Mouse (Mus musculus) neural tube, embryonic 14.5 days (tissue): ENCODE results near the gene Kcnt1. TPM values are rescaled to one million over a fixed set of nuclear protein-coding genes. Genes with fewer than 3 reads are reported as not detected.

ENCODE experiments used
- ATAC-seq: fragments of 200-750 bp; cut with Nextera tagmentation; 2 replicates; pipeline ENCODE4 v1.8.0; 2017; ENCODE audit warnings: low read depth, mild to moderate bottlenecking, moderate TSS enrichment, moderate library complexity
- H3K27ac ChIP-seq: fragments of 300-500 bp; sonication (generic); 2 replicates; pipeline ENCODE4 v1.5.1; 2014; ENCODE audit warnings: low read depth, mild to moderate bottlenecking, control low read depth, low read length, moderate library complexity, mixed read lengths
- H3K27me3 ChIP-seq: fragments of 300-500 bp; sonication (generic); 2 replicates; pipeline ENCODE4 v1.6.1; 2014; ENCODE audit warnings: low read length; ENCODE audit not compliant: control insufficient read depth, insufficient read depth
- H3K36me3 ChIP-seq: fragments of 300-500 bp; sonication (generic); 2 replicates; pipeline ENCODE4 v1.6.1; 2014; ENCODE audit warnings: low read length, mixed read lengths; ENCODE audit not compliant: control insufficient read depth, insufficient read depth
- H3K4me1 ChIP-seq: fragments of 300-500 bp; sonication (generic); 2 replicates; pipeline ENCODE4 v1.6.1; 2014; ENCODE audit warnings: low read length; ENCODE audit not compliant: control insufficient read depth, insufficient read depth
- H3K4me2 ChIP-seq: fragments of 300-500 bp; sonication (generic); 2 replicates; pipeline ENCODE4 v1.6.1; 2014; ENCODE audit warnings: mild to moderate bottlenecking, low read depth, low read length, control low read depth
- H3K4me3 ChIP-seq: fragments of 300-500 bp; sonication (generic); 2 replicates; pipeline ENCODE4 v1.5.1; 2014; ENCODE audit warnings: low read depth, low read length, control low read depth, mixed read lengths
- H3K9ac ChIP-seq: fragments of 300-500 bp; sonication (generic); replicated peaks from 2 replicates; pipeline ENCODE4 v1.6.1; 2014; ENCODE audit warnings: low read depth, mild to moderate bottlenecking, control low read depth, low read length, mixed read lengths
- H3K9me3 ChIP-seq: fragments of 300-500 bp; sonication (generic); 2 replicates; pipeline ENCODE4 v1.6.1; 2016; ENCODE audit warnings: low read length; ENCODE audit not compliant: control insufficient read depth
- WGBS: fragments of 180-500 bp; shearing (Covaris S2); extraction: QIAGEN DNeasy Blood & Tissue Kit; methylation state at CpG from one replicate; pipeline ENCODE4 v1.1.7; 2014; 5-methylcytosine and 5-hydroxymethylcytosine counted together
- polyA plus RNA-seq: library from polyadenylated mRNA; unstranded; fragments of >200 nt; fragmentation: Nextera tagmentation; extraction: Ambion mirVana; gene quantifications from 2 replicates; pipeline ENCODE4 v1.2.1, GENCODE M21; 2014

Kcnt1 gene
- polyA plus RNA-seq, 1 experiment from 2014 or later, result 22.9 TPM

DNA sequence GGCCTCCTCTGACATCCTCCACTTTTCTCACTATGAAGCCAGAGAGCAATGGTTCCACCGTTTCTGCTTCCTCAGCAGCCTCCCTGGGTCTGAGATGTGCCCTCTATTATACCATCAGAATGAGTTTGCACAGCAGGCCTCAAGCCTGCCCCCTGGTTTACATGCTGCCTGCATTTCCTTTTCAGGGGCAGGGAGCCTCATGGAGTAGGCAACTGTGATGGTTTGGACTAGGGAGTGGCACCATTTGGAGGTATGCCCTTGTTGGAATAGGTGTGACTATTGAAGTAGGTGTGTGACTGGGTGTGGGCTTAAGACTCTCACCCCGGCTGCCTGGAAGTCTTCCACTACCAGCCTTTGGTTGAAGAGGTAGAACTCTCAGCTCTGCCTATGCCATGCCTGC, 60.3 kb downstream of the Kcnt1 start:
- Histone ChIP-seq H3K9me3 (no peaks in the 10 kb centered on the region), H3K4me3 (no peak overlapping the region), H3K9ac (no peak overlapping the region), H3K36me3 (peaks cover 8% of the 10 kb centered on the region), H3K27me3 (no peaks in the 10 kb centered on the region), H3K27ac (no peak overlapping the region), H3K4me2 (no peak overlapping the region), H3K4me1 (no peaks in the 10 kb centered on the region)
- no peak for ATAC-seq
- 84% methylated on average over 2 of the region's 2 CpGs for WGBS

DNA sequence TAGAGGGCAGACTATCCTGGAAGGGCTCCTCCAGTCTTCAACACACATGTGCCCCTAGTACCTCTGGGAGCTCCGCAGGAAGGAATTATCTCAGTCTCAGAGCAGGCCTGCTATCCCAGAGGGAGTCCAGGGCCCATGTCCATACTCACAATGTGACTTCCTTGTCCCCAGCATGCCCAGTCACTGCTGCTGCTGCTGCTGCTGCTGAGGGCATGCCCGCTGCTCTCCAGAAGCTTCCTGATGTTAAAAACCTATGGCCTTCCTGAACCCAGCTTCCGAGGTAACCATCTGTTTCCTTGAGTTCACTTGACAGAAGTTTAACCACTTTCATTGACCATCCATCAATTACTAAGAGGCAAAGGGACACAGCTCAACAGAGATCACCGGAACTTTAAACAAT, 61.4 kb downstream of the Kcnt1 start:
- Histone ChIP-seq H3K27ac (no peak overlapping the region), H3K4me2 (no peak overlapping the region), H3K36me3 (peaks cover 15% of the 10 kb centered on the region), H3K9ac (no peak overlapping the region), H3K9me3 (no peaks in the 10 kb centered on the region), H3K4me1 (no peaks in the 10 kb centered on the region), H3K4me3 (no peak overlapping the region), H3K27me3 (no peaks in the 10 kb centered on the region)
- 92% methylated on average over 4 of the region's 4 CpGs for WGBS
- ATAC-seq, result no peak

DNA sequence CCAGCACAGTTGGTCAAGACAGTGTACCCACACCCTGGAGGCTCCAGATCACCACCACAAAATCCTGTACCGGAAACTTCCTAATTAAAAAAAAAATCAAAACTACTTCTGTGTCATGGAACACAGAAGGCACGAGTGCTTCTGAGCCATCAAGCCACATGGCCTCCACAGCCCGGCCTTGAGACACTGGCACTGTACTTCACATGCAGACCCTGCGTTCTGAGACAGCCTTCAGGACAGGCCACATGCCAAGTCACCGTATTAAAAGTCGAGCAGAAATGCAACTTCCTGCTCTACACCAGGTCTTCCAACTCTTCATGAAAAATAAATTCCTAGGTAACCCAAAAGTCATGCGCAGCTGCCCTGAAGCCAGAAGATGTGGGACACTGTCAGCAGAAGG, 64.3 kb downstream of the Kcnt1 start:
- ATAC-seq, result no peak
- Histone ChIP-seq H3K27ac (no peak overlapping the region), H3K27me3 (no peaks in the 10 kb centered on the region), H3K9ac (no peak overlapping the region), H3K9me3 (no peaks in the 10 kb centered on the region), H3K4me3 (no peak overlapping the region), H3K4me2 (no peak overlapping the region), H3K4me1 (no peaks in the 10 kb centered on the region), H3K36me3 (peaks cover 40% of the 10 kb centered on the region)
- WGBS, result 91% methylated on average over 7 of the region's 7 CpGs

DNA sequence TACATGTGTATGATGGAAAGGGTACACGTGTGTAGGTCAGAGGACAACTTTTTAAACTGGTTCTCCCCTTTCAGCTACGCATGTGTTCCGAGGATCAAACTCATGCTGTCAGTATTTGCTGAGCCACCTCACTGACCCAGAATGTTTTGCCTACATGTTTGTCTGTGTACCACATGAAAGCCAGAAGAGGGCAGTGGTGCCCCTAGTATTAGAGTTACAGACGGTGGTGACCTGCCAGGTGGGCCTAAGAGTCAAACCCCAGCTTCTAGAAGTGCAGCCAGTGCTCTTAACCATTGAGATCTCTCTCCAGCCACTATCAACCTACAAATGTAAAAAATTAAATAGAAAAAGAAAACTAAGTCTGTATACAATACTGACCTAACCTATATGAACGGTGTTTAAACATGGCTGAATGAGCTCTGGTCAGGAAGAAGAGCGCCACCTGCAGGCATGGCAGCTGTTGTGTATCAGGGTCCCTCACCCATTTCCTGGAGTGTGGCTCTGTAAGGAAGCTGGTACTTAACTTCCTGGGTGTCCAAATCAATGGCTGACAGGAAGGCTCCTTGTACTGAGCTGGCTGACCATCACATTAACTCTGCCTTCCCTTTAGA, 67.8 kb downstream of the Kcnt1 start:
- 91% methylated on average over 6 of the region's 6 CpGs for WGBS
- no peak for ATAC-seq
- no peak overlapping the region for H3K27ac ChIP-seq
- H3K4me3 ChIP-seq, result no peak overlapping the region
- H3K27me3 ChIP-seq, result no peaks in the 10 kb centered on the region
- H3K36me3 ChIP-seq, result peaks cover 70% of the 10 kb centered on the region
- no peak overlapping the region for H3K9ac ChIP-seq
- H3K4me2 ChIP-seq, result no peak overlapping the region
- H3K4me1 ChIP-seq, result no peaks in the 10 kb centered on the region
- no peaks in the 10 kb centered on the region for H3K9me3 ChIP-seq

DNA sequence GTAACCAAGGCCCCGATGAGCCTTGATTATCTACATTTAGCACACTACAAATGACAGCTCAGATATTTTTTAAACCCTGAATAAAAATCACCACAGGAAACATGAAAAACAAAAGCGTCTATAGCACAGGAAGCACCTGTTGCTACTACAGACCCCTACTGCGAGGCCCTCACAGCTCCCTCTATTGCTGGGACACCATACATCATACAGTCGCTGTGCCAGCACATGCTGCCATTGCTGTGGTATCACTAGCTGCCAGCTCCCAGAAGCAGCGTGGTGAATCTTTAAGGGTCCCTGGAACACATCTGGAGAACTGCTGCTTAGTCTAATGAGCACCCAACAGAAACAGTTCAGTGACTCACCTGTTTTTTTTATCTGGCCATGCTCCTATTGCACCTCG, 77.0 kb downstream of the Kcnt1 start:
- ATAC-seq, result no peak
- H3K9ac ChIP-seq, result no peak overlapping the region
- no peaks in the 10 kb centered on the region for H3K27me3 ChIP-seq
- peaks cover 59% of the 10 kb centered on the region for H3K36me3 ChIP-seq
- H3K4me3 ChIP-seq, result no peak overlapping the region
- no peak overlapping the region for H3K27ac ChIP-seq
- WGBS, result 92% methylated on average over 6 of the region's 6 CpGs
- no peaks in the 10 kb centered on the region for H3K9me3 ChIP-seq
- no peaks in the 10 kb centered on the region for H3K4me1 ChIP-seq
- no peak overlapping the region for H3K4me2 ChIP-seq

DNA sequence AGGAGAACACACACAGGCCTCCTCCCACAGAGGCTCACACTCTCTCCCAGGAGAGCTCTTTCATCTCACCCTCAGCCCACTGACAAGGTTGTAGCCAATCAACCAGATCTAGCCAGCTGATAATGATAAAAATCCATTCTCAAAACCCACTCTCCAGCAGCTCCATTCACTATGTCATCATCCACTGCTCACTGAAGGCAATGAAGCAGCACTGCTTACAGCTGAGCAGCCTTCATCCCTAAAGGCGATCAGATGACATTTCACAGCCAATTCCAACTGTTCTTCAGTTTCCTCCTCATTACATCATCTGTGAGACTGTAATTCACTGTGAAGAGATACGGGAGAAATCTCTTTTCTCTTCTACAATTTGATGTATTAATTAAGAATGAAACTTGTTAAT, 80.3 kb downstream of the Kcnt1 start:
- no peaks in the 10 kb centered on the region for H3K4me1 ChIP-seq
- 81% methylated on average over 2 of the region's 2 CpGs for WGBS
- H3K9ac ChIP-seq, result no peak overlapping the region
- no peaks in the 10 kb centered on the region for H3K27me3 ChIP-seq
- no peak overlapping the region for H3K27ac ChIP-seq
- H3K4me3 ChIP-seq, result no peak overlapping the region
- no peaks in the 10 kb centered on the region for H3K9me3 ChIP-seq
- no peak overlapping the region for H3K4me2 ChIP-seq
- H3K36me3 ChIP-seq, result peaks cover 32% of the 10 kb centered on the region
- ATAC-seq, result no peak

DNA sequence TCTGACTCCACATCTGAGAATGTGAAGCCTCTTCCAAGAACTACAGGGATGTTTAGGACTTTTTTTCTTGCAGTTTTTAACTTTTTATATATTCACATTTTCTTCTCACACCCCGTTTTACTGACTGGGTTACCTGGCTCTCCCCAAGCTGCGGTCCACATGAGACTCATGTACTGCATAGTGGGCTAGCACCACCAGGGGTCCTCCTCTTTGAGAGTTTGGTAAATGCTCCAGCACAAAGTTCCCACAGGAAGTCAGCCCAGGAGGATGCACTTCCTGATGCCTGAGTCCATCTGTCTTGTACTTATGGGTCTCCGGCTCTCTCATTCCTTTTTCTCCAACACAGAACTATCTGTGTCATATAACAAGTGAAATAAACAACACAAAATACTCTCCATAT, 84.4 kb downstream of the Kcnt1 start:
- no peak for ATAC-seq
- H3K4me1 ChIP-seq, result no peaks in the 10 kb centered on the region
- H3K36me3 ChIP-seq, result peaks cover 42% of the 10 kb centered on the region
- H3K4me2 ChIP-seq, result no peak overlapping the region
- no peak overlapping the region for H3K4me3 ChIP-seq
- H3K27me3 ChIP-seq, result no peaks in the 10 kb centered on the region
- H3K9ac ChIP-seq, result no peak overlapping the region
- no peaks in the 10 kb centered on the region for H3K9me3 ChIP-seq
- 85% methylated on average over 3 of the region's 3 CpGs for WGBS
- H3K27ac ChIP-seq, result no peak overlapping the region

DNA sequence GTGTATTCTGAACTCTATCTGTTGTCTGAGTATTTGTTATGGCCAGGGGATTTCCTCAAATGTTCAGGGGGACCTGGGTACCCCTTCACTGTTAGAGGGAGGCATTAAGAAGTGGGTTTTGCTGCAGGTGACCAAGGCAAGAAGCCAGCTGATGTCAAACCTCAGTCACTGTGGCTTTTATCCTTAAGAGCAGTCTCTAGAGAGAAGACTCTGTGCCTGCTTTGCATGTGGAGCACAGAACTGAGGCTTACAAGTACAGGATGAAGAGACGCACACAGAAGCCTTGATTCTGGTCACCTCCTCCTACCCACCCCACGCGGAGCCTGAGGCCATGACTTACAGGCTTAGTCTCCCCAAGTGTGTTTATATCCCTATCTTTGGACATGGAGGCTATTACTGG, 85.8 kb downstream of the Kcnt1 start:
- H3K4me1 ChIP-seq, result no peaks in the 10 kb centered on the region
- ATAC-seq, result no peak
- H3K27me3 ChIP-seq, result no peaks in the 10 kb centered on the region
- H3K9ac ChIP-seq, result no peak overlapping the region
- H3K36me3 ChIP-seq, result peaks cover 32% of the 10 kb centered on the region
- WGBS, result 97% methylated on average over 3 of the region's 3 CpGs
- no peak overlapping the region for H3K4me2 ChIP-seq
- no peaks in the 10 kb centered on the region for H3K9me3 ChIP-seq
- H3K27ac ChIP-seq, result no peak overlapping the region
- no peak overlapping the region for H3K4me3 ChIP-seq
